Mouse (Mus musculus) c-Kit-positive CD71-negative TER-119-negative erythroid progenitor cells, embryonic 14.5 days (primary cell): Measurements from ENCODE around the gene Nrg3.

ENCODE experiments used
- DNase-seq: peaks from one replicate; pipeline ENCODE4 v3.0.0-alpha.2; 2013; ENCODE audit warnings: low read depth

Gene Nrg3

DNA sequence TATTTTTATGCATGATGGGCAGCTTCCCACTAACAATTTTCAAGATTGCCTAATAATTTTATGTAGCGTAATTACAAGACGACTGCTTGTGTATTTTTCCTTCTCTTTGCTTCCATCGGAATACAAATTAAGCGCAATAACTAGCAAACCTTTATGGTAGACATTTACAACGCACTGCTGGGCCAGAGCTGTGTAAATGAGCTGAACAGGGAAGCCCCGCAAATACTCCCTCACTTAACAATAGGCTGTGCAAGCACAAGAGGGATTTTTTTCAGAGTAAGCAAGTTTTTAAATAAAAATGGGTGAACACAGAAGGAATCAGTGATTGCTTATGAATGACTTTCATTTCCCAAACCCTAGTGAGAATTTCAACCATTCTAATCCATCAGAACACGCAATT is 513.5 kb downstream of the Nrg3 start:
- DNase-seq, result no peak

DNA sequence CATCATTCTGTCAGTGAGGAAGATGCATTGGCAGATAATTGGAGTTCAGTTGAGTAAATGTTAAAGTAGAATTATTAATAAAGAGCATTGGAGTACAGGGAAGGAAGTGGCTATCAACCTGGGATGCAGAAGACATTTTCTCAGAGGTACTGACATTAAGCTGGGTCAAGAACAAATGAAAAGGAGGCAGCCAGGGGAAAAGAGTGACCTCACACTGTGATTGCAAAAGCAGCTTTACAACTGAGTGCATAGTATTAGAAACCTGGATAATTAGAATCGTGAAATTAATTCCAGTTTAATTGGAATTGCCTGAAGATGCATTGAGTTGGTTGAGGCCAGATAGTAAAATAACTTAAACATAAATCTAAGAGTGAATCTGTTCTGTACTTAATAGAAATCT is 535.4 kb downstream of the Nrg3 start:
- DNase-seq, result no peak

GRCm38 (mm10) chr14:38936483-38937054 is 536.3 kb downstream of the Nrg3 start:
- DNase-seq, result no peak

DNA sequence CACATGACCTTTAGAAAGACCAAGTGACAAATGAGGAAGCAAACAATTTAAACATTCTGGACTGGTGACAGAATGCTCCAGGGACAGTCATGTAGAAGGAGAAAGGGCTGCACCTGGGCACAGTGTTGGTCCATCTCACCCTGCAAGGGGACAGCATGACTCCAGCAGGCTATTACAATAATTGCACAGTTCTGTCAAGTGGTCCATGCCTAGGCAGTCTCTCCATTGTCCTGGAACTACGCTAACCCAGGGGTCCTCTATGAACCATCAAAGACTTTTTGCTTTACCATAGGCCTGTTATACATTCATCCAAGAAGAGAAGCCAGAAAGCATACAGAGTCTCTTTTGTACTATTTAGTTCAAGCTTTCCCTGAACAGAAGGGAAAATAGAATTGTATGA is 549.2 kb downstream of the Nrg3 start:
- no peak for DNase-seq

DNA sequence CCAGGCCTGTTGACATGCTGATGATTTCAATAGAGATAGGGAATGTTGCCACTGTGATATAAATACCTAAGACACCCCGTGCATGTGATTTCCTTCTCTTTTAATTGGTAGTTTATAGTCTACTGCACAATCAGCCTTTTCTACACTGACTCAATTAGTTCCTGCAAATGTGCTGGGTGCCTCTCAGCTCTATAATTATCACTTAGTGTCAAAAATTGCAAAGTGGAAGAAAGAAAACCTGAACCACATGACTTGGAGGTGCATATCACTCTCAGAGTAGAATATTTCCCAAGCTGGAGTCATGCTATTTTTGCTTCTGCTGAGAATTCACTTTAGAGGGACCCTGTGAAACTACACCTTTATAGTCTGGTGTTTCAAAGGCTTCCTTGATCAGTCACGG is 552.1 kb downstream of the Nrg3 start:
- no peak for DNase-seq

GRCm38 (mm10) chr14:38870591-38870990 is 602.3 kb downstream of the Nrg3 start:
- no peak for DNase-seq

DNA sequence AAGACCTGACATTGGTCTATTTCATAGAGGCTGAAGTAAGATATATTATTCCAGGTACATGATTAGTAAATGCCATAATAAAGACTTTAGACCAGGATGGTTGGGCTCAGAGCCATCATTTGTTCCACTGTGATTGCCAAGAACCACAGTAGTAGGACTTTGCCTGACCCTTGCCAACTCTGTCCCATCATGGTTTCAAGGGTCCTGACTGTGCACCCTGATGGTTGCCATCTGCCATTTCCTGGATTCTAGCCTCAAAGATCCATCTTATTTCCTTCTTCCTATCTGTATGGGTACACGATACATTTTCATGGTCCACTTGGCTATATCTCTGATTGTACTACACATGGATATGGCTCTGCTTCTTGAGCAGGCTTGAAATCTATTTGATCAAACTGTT is 625.3 kb downstream of the Nrg3 start:
- DNase-seq, result no peak

DNA sequence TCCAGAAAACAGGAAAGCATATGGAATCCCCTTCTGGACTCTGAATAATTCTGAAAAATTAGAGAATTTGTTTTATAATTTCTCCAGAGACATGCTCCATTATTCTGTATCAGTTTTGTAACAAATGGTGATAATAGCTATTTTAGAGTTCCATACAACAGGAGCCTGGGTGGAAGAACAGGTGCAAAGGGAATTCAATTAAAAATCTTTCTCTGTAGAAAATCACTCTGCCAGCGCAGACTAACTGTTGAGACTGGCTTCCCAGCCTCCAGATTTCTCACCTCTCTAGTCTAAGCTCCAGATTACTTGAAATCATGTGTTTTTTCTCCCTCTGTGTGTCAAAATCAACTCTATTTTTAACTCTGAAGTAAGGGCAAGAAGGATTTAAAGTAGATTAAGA is 625.8 kb downstream of the Nrg3 start:
- no peak for DNase-seq

GRCm38 (mm10) chr14:38835006-38835405 is 637.9 kb downstream of the Nrg3 start:
- no peak for DNase-seq

- DNase-seq, result no peak
These were observed 648.0 kb downstream of the Nrg3 start for GRCm38 (mm10) chr14:38824891-38825290.

DNA sequence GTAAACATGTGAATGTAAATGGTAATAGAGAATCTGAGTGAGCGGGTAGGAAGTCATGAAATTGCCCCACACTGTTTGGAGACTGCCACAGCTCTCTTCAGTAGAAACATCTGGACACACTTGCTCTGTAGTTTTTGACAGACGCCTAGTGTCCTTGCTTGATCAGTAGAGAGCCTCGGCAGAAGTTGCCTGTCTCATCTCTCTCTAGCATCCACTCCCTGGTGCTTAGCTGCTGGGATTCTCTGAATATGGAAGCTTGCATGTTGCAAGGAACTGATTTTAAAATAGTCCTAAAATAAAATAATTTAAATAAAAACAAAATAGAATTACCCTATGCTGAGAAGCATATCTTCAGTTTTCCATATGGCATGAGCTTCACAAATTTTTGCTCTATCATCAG is 675.9 kb downstream of the Nrg3 start:
- no peak for DNase-seq

GRCm38 (mm10) chr14:38775291-38776116 is 697.4 kb downstream of the Nrg3 start:
- DNase-seq, result no peak

- DNase-seq, result no peak
These were observed 698.1 kb downstream of the Nrg3 start for GRCm38 (mm10) chr14:38774811-38775210.

GRCm38 (mm10) chr14:38730465-38730864 is 742.4 kb downstream of the Nrg3 start:
- DNase-seq, result no peak

GRCm38 (mm10) chr14:38703894-38704293 is 769.0 kb downstream of the Nrg3 start:
- DNase-seq, result no peak

DNA sequence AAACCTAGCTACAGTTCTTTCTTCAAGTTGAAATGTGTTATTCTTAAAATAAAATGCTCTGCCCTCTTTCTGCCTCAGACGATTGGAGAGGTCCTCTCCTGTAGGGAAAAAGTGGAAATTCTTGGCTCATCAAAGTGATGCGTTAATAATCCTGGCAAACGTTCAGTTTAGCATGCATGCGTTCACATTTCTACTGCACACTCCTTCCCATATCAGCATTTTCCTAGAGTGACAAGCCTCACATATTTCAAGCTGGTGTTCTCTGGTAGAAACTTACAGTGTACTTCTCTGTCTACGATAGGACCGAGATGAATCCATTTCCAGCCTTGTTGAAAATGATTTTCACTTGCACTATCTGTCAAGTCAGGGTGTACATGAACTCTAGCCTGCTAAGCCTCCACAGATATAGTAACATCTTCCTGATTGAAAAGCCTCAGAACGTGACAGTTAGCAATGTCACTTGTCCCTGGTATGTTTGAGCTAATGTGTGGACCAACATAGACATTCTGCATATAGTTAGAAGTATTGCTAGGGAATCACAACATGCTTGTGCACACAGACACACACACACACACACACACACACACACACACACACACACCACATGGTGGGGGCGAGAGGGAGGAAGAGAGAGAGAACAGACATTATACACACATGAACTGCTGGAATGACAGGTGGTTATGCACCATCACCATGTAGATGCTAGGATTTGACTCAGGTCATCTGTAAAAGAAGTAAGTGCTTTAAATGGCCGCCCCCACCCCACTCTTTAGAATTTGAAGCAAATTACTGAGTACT is 770.1 kb downstream of the Nrg3 start:
- DNase-seq, result no peak

GRCm38 (mm10) chr14:38701413-38701812 is 771.5 kb downstream of the Nrg3 start:
- DNase-seq, result no peak

GRCm38 (mm10) chr14:38700972-38701371 is 771.9 kb downstream of the Nrg3 start:
- DNase-seq, result no peak

- DNase-seq, result no peak
These were observed 812.9 kb downstream of the Nrg3 start for GRCm38 (mm10) chr14:38659973-38660372.

- DNase-seq, result no peak
These were observed 835.8 kb downstream of the Nrg3 start for GRCm38 (mm10) chr14:38637070-38637469.

- DNase-seq, result no peak
These were observed 842.8 kb downstream of the Nrg3 start for GRCm38 (mm10) chr14:38630114-38630513.

- no peak for DNase-seq
These were observed 843.2 kb downstream of the Nrg3 start for GRCm38 (mm10) chr14:38629671-38630070.
